Mouse (Mus musculus) lung, adult 2 months (tissue): Measurements from ENCODE around the gene Smarcc2.

Experiments used
- CTCF ChIP-seq: fragments of 200-500 bp; IDR thresholded peaks from 2 replicates; pipeline ENCODE4 v1.5.1; 2011; ENCODE audit warnings: mild to moderate bottlenecking, low read length, control low read depth; ENCODE audit not compliant: insufficient read depth
- POLR2A ChIP-seq: fragments of 200-500 bp; IDR thresholded peaks from 2 replicates; pipeline ENCODE4 v1.6.1; 2011; ENCODE audit warnings: low read depth, mild to moderate bottlenecking, control low read depth, low read length, borderline replicate concordance; ENCODE audit errors: extremely low read depth

GRCm38 (mm10) chr10:128493695-128494666 lies 34.9 kb downstream of the Smarcc2 start, which contains the start of gene Myl6:
- TF ChIP-seq CTCF (peak; percentile 64), POLR2A (peak; percentile 99)
